Mouse (Mus musculus) c-Kit-positive CD71-negative TER-119-negative erythroid progenitor cells, embryonic 14.5 days (primary cell): ENCODE measurements around the gene Pemt.
A peak's percentile ranks its signal among the peaks of the same experiment; 100 is the strongest.
"Not testable (repeated sequence)": the region's sequence is repeated elsewhere in the genome, so short reads cannot be mapped to it uniquely, and the experiment has no call there.

Source experiments
- DNase-seq: peaks from one replicate; pipeline ENCODE4 v3.0.0-alpha.2; 2013; ENCODE audit warnings: low read depth

The Pemt gene

GRCm38 (mm10) chr11:59948401-59948767 lies 97.9 kb downstream of the Pemt start:
- DNase-seq, result no peak

- peak; percentile 87 for DNase-seq
Measured at GRCm38 (mm10) chr11:59947752-59948400, 98.4 kb downstream of the Pemt start, which contains the start of gene Med9. Gene Med9, plus strand, starts transcription at chr11:59948206.

- DNase-seq, result not testable (repeated sequence)
Measured at GRCm38 (mm10) chr11:59944855-59945254, 101.4 kb downstream of the Pemt start.

GRCm38 (mm10) chr11:59941391-59941790 lies 104.9 kb downstream of the Pemt start:
- peak; percentile 37 for DNase-seq

GRCm38 (mm10) chr11:59940645-59941044 lies 105.6 kb downstream of the Pemt start:
- no peak for DNase-seq

GRCm38 (mm10) chr11:59939821-59940220 lies 106.5 kb downstream of the Pemt start:
- DNase-seq, result no peak

DNA sequence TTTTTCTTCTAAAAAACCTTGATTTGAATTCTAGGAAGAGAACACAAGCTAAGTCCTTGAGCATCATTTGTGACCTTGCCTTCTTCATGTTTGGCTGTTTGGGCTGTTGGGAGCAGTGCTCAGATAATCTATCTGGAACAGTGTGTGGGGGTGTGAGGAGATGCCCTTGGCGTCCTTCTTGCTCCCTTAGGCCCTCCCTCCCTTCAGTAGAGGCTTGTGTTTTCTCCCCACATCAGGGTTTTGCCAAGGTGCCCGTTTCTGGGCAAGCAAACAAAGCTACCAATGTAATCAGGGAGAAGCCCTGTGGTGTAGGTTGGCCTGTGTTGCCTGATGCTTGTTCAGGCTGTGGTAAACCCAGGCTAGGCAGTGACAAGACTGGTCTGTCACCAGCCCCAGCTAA lies 108.7 kb downstream of the Pemt start:
- no peak for DNase-seq

DNA sequence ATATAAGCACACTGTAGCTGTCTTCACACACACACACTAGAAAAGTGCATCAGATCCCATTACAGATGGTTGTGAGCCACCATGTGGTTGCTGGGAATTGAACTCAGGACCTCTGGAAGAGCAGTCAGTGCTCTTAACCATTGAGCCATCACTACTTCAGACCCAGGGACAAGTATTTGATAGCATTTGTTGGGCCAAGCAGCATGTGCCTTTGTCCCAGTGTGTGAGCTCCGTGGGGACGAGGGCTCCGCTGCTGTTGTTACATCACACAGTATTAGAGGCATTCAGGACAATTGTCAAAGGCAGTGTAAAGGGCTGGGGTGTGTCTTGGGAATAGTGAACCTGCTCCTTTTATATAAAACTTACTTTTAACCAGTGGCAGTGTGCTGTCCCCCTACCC lies 109.3 kb downstream of the Pemt start:
- no peak for DNase-seq

DNA sequence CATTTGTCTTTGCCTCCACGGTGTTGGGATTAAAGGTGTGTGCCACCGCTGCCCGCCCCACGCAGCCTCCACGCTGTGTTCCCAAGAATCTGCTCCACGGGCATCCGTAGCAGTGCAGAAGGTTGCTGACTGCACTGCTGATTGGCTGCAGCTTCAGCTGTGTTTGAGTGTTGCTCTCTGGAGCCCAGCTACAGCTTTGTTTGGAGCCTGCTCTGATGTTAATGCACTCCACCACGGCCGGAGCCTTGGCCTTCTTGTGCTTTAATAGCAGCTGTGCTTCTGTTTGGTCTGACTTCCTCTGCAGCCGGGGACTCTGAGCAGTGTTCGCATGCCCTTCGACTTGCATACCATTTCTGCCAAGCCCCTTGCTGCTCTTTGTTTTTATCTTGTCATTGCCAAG lies 112.3 kb downstream of the Pemt start:
- no peak for DNase-seq

GRCm38 (mm10) chr11:59932560-59933337 lies 113.5 kb downstream of the Pemt start:
- no peak for DNase-seq

DNA sequence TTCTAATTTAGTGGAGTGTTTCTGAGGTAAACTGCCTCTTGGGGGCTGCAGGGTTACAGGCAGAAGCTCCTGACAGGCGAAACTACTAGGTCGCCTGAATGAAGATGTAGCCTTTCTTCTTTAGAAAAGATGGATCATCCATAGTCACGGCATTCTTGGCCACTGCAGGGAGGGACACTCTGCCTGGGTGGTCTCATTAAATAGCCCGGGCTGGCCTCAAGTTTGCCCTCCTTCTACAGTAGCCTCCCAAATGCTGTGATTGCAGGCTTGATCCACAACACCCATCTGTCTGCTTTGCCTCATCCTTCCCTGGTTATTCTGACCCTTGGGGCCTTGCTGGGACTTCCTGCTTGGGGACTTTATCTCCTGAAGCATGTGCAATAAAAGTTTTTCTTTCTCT lies 116.3 kb downstream of the Pemt start:
- DNase-seq, result no peak

DNA sequence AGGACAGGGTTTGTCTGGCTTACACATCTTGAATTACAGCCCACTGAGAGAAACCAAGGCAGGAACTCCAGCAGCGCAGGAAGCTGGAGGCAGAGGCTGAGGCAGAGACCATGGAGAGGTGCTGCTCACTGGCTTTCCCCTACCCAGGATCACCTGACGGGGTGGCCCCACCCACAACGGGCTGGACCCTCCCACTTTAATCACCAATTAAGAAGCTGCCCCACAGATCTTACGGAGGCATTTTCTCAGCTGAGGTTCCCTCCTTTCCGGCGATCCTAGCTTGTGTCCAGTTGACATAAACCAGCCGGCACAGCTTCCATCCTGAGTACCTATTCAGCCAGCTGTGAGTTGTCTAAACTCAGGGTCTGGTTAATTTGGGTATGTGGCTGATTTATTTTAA lies 125.0 kb downstream of the Pemt start:
- no peak for DNase-seq
